Mouse (Mus musculus) heart, embryonic 16.5 days (tissue): ENCODE data around the gene Gm10964. TPM values are rescaled to one million over a fixed set of nuclear protein-coding genes. Genes with fewer than 3 reads are reported as not detected.

ENCODE experiments used
- ATAC-seq: fragments of 200-750 bp; cut with Nextera tagmentation; replicated peaks from 2 replicates; pipeline ENCODE4 v1.8.0; 2017; ENCODE audit warnings: moderate number of reproducible peaks; ENCODE audit not compliant: insufficient read depth, low FRiP score; ENCODE audit errors: extremely low read depth
- H3K27ac ChIP-seq: fragments of 300-500 bp; sonication (generic); 2 replicates; pipeline ENCODE4 v1.5.1; 2014; ENCODE audit warnings: mild to moderate bottlenecking, low read length, control low read depth, moderate library complexity
- H3K27me3 ChIP-seq: fragments of 300-500 bp; sonication (generic); 2 replicates; pipeline ENCODE4 v1.6.1; 2014; ENCODE audit warnings: low read length, mixed read lengths; ENCODE audit not compliant: control insufficient read depth, insufficient read depth
- H3K36me3 ChIP-seq: fragments of 300-500 bp; sonication (generic); 2 replicates; pipeline ENCODE4 v1.6.1; 2014; ENCODE audit not compliant: control insufficient read depth, insufficient read depth
- H3K4me1 ChIP-seq: fragments of 300-500 bp; sonication (generic); 2 replicates; pipeline ENCODE4 v1.6.1; 2014; ENCODE audit warnings: low read length, mixed read lengths; ENCODE audit not compliant: control insufficient read depth, insufficient read depth
- H3K4me2 ChIP-seq: fragments of 300-500 bp; sonication (generic); 2 replicates; pipeline ENCODE4 v1.6.1; 2014; ENCODE audit warnings: low read depth, mild to moderate bottlenecking, control low read depth, low read length
- H3K4me3 ChIP-seq: fragments of 300-500 bp; sonication (generic); 2 replicates; pipeline ENCODE4 v1.5.1; 2014; ENCODE audit warnings: mild to moderate bottlenecking, control low read depth, low read length
- H3K9ac ChIP-seq: fragments of 300-500 bp; sonication (generic); 2 replicates; pipeline ENCODE4 v1.6.1; 2014; ENCODE audit warnings: low read length, control low read depth
- H3K9me3 ChIP-seq: fragments of 300-500 bp; sonication (generic); replicated peaks from 2 replicates; pipeline ENCODE4 v1.6.1; 2016; ENCODE audit warnings: low read length; ENCODE audit not compliant: control insufficient read depth
- WGBS: fragments of 180-500 bp; shearing (Covaris S2); extraction: QIAGEN DNeasy Blood & Tissue Kit; methylation state at CpG from one replicate; pipeline ENCODE4 v1.1.7; 2014; 5-methylcytosine and 5-hydroxymethylcytosine counted together
- polyA plus RNA-seq: library from polyadenylated mRNA; unstranded; fragments of >200 nt; fragmentation: Nextera tagmentation; extraction: Ambion mirVana; gene quantifications from 2 replicates; pipeline ENCODE4 v1.2.1, GENCODE M21; 2015

Gene Gm10964
- polyA plus RNA-seq, 1 experiment from 2014 or later, result not detected

- H3K9me3 ChIP-seq, result peaks cover 3% of the 10 kb centered on the region; the same call in 1 of the 2 replicates
- H3K27ac ChIP-seq, result no peak overlapping the region
- H3K4me2 ChIP-seq, result no peak overlapping the region
- no peak overlapping the region for H3K9ac ChIP-seq
- H3K4me1 ChIP-seq, result peaks cover 36% of the 10 kb centered on the region
- ATAC-seq, result no peak
- H3K36me3 ChIP-seq, result no peaks in the 10 kb centered on the region
- no peak overlapping the region for H3K4me3 ChIP-seq
- no peaks in the 10 kb centered on the region for H3K27me3 ChIP-seq
- 92% methylated on average over 3 of the region's 3 CpGs for WGBS
Measured at GRCm38 (mm10) chr3:103732116-103732515, 7.0 kb upstream of the Gm10964 start.

- H3K27me3 ChIP-seq, result no peaks in the 10 kb centered on the region
- H3K9me3 ChIP-seq, result peaks cover 3% of the 10 kb centered on the region; the same call in 1 of the 2 replicates
- no peak overlapping the region for H3K4me2 ChIP-seq
- H3K4me3 ChIP-seq, result no peak overlapping the region
- H3K9ac ChIP-seq, result no peak overlapping the region
- WGBS, result 41% methylated on average over 2 of the region's 2 CpGs
- peaks cover 47% of the 10 kb centered on the region for H3K4me1 ChIP-seq
- no peaks in the 10 kb centered on the region for H3K36me3 ChIP-seq
- H3K27ac ChIP-seq, result no peak overlapping the region
- no peak for ATAC-seq
Measured at GRCm38 (mm10) chr3:103733176-103733575, 6.0 kb upstream of the Gm10964 start.

- Histone ChIP-seq H3K36me3 (no peaks in the 10 kb centered on the region), H3K9me3 (peaks cover 3% of the 10 kb centered on the region; the same call in 1 of the 2 replicates), H3K27me3 (no peaks in the 10 kb centered on the region), H3K27ac (peak overlapping the region; percentile 32; the same call in 1 of the 2 replicates), H3K4me3 (no peak overlapping the region), H3K9ac (0 out of 2 replicates have a peak overlapping the region, but pooled peaks have one; percentile 40), H3K4me1 (peaks cover 50% of the 10 kb centered on the region), H3K4me2 (peak overlapping the region; percentile 43)
- WGBS, result 39% methylated on average over 19 of the region's 19 CpGs
- ATAC-seq, result no peak
Measured at GRCm38 (mm10) chr3:103733799-103734695, 5.1 kb upstream of the Gm10964 start.

- no peak for ATAC-seq
- Histone ChIP-seq H3K4me2 (peak overlapping the region; percentile 43), H3K27me3 (no peaks in the 10 kb centered on the region), H3K27ac (peak overlapping the region; percentile 65), H3K36me3 (no peaks in the 10 kb centered on the region), H3K4me1 (peaks cover 52% of the 10 kb centered on the region), H3K9me3 (peaks cover 3% of the 10 kb centered on the region; the same call in 1 of the 2 replicates), H3K4me3 (0 out of 2 replicates have a peak overlapping the region, but pooled peaks have one; percentile 10), H3K9ac (peak overlapping the region; percentile 40; the same call in 1 of the 2 replicates)
- WGBS, result 16% methylated on average over 11 of the region's 11 CpGs
Measured at GRCm38 (mm10) chr3:103734696-103735519, 4.3 kb upstream of the Gm10964 start.

GRCm38 (mm10) chr3:103735776-103736600 lies 3.2 kb upstream of the Gm10964 start:
- H3K36me3 ChIP-seq, result no peaks in the 10 kb centered on the region
- peaks cover 52% of the 10 kb centered on the region for H3K4me1 ChIP-seq
- H3K27me3 ChIP-seq, result no peaks in the 10 kb centered on the region
- 0 out of 2 replicates have a peak, but pooled peaks have one; percentile 7 for ATAC-seq
- H3K4me3 ChIP-seq, result peak overlapping the region; percentile 43
- peak overlapping the region; percentile 88 for H3K27ac ChIP-seq
- 51% methylated on average over 28 of the region's 28 CpGs for WGBS
- peaks cover 3% of the 10 kb centered on the region; the same call in 1 of the 2 replicates for H3K9me3 ChIP-seq
- H3K9ac ChIP-seq, result peak overlapping the region; percentile 57
- H3K4me2 ChIP-seq, result peak overlapping the region; percentile 74

- H3K9me3 ChIP-seq, result no peaks in the 10 kb centered on the region
- H3K9ac ChIP-seq, result peak overlapping the region; percentile 57
- H3K4me2 ChIP-seq, result peak overlapping the region; percentile 74
- peak; percentile 7; the same call in 1 of the 2 replicates for ATAC-seq
- no peaks in the 10 kb centered on the region for H3K27me3 ChIP-seq
- H3K4me1 ChIP-seq, result peaks cover 52% of the 10 kb centered on the region
- WGBS, result 21% methylated on average over 16 of the region's 16 CpGs
- H3K27ac ChIP-seq, result peak overlapping the region; percentile 88
- peaks cover 4% of the 10 kb centered on the region for H3K36me3 ChIP-seq
- peak overlapping the region; percentile 43 for H3K4me3 ChIP-seq
Measured at GRCm38 (mm10) chr3:103737061-103737754, 2.0 kb upstream of the Gm10964 start.

- Histone ChIP-seq H3K4me1 (peaks cover 52% of the 10 kb centered on the region), H3K27me3 (no peaks in the 10 kb centered on the region), H3K9me3 (no peaks in the 10 kb centered on the region), H3K4me2 (peak within 1 kb of the TSS; percentile 74), H3K27ac (peak within 1 kb of the TSS; percentile 88), H3K4me3 (peak within 1 kb of the TSS; percentile 43), H3K9ac (peak within 1 kb of the TSS; percentile 57), H3K36me3 (peaks cover 6% of the 10 kb centered on the region)
- under 1% methylated on average over 18 of the region's 18 CpGs for WGBS
- peak; percentile 88 for ATAC-seq
Measured at GRCm38 (mm10) chr3:103737778-103738571, 1.2 kb upstream of the Gm10964 start, which contains the start of gene Olfml3. TSS of gene Olfml3 (minus strand) at chr3:103738001.
